Comparison of ENCODE assay signal across 10 mouse cellular contexts in genomic region chr10:39543258-39543770, GRCm38 (mm10).
DNase-seq lines count a peak whose midpoint lies in the region; ATAC-seq and TF ChIP-seq lines count a peak whose summit lies in the region.
"Had no signal": no experiment of that assay in that cellular context is flagged by ENCODE, and none has a peak within 500 bp of the region (broad histone marks: within the 10 kb centered on the region; RNA-seq: fewer than 3 reads in every experiment).

No protein-coding gene starts in this region.

- H3K27me3 ChIP-seq in lung, embryonic 14.5 days (ENCODE audit: insufficient read depth, low read length): no peaks in the 10 kb centered on the region
- no peaks in the 10 kb centered on the region for H3K27me3 ChIP-seq in hindbrain, postnatal 0 days (ENCODE audit: insufficient read depth, low read length)
- H3K27me3 ChIP-seq in stomach, embryonic 14.5 days (ENCODE audit: control insufficient read depth, insufficient read depth, low read length): no peaks in the 10 kb centered on the region
- H3K27me3 ChIP-seq: neural tube, embryonic 12.5 days had no signal

- intact Hi-C loops in heart, postnatal 14 days (cut with DNase I): no loop called here

- WGBS in lung, embryonic 14.5 days: 77% methylated on average over 5 of the region's 5 CpGs
- WGBS in hindbrain, postnatal 0 days: 64% methylated on average over 5 of the region's 5 CpGs
- WGBS in stomach, embryonic 14.5 days: 84% methylated on average over 5 of the region's 5 CpGs

- peaks cover 26% of the 10 kb centered on the region for H3K4me1 ChIP-seq in lung, embryonic 14.5 days (ENCODE audit: insufficient read depth)
- peaks cover 37% of the 10 kb centered on the region for H3K4me1 ChIP-seq in hindbrain, postnatal 0 days (ENCODE audit: insufficient read depth, low read length)
- H3K4me1 ChIP-seq in stomach, embryonic 14.5 days (ENCODE audit: control insufficient read depth, insufficient read depth, low read length): peaks cover 31% of the 10 kb centered on the region

- no peaks in the 10 kb centered on the region for H3K9me3 ChIP-seq in lung, embryonic 14.5 days (ENCODE audit: low read depth, low read length)
- no peaks in the 10 kb centered on the region for H3K9me3 ChIP-seq in hindbrain, postnatal 0 days (ENCODE audit: low read length)
- H3K9me3 ChIP-seq in stomach, embryonic 14.5 days (ENCODE audit: control insufficient read depth, low read depth, low read length): no peaks in the 10 kb centered on the region
- H3K9me3 ChIP-seq: neural tube, embryonic 12.5 days had no signal

- peak overlapping the region; percentile 87 for H3K27ac ChIP-seq in lung, embryonic 14.5 days (ENCODE audit: low read depth)
- H3K27ac ChIP-seq in hindbrain, postnatal 0 days: peak overlapping the region; percentile 15
- peak overlapping the region; percentile 87; the same call in 1 of the 2 replicates for H3K27ac ChIP-seq in stomach, embryonic 14.5 days (ENCODE audit: low read length)

- no peak for ATAC-seq in lung, embryonic 14.5 days (ENCODE audit: insufficient read depth)
- no peak for ATAC-seq in hindbrain, postnatal 0 days
- ATAC-seq in stomach, embryonic 14.5 days (ENCODE audit: insufficient number of reproducible peaks, insufficient read depth, low FRiP score, low read depth): no peak

- peak; percentile 90 for DNase-seq in heart, adult 11 months
- DNase-seq in heart, postnatal 14 days: no peak
- no peak for DNase-seq in lung, embryonic 14.5 days
- DNase-seq in lung, adult 18-20 months: no peak
- DNase-seq in hindbrain, postnatal 0 days (ENCODE audit: low spot score): no peak
- no peak for DNase-seq in embryo, embryonic 10 days (ENCODE audit: low spot score)
- DNase-seq in layer of hippocampus, adult 8-10 months (ENCODE audit: low spot score in 2 of 2): no peak
- DNase-seq: kidney, adult 18-20 months had no signal

- no peak overlapping the region for H3K4me3 ChIP-seq in lung, embryonic 14.5 days (ENCODE audit: low read depth, low read length)
- H3K4me3 ChIP-seq in hindbrain, postnatal 0 days (ENCODE audit: low read length): no peak overlapping the region
- no peak overlapping the region for H3K4me3 ChIP-seq in stomach, embryonic 14.5 days (ENCODE audit: low read depth, low read length)
- H3K4me3 ChIP-seq: neural tube, embryonic 12.5 days had no signal

- H3K9ac ChIP-seq in lung, embryonic 14.5 days: no peak overlapping the region
- no peak overlapping the region for H3K9ac ChIP-seq in hindbrain, postnatal 0 days (replicated peaks; ENCODE audit: low read length)
- no peak overlapping the region for H3K9ac ChIP-seq in stomach, embryonic 14.5 days (replicated peaks; ENCODE audit: low read depth, low read length)

- peaks cover 3% of the 10 kb centered on the region; the same call in 1 of the 2 replicates for H3K36me3 ChIP-seq in lung, embryonic 14.5 days (ENCODE audit: insufficient read depth)
- 0 out of 2 replicates have a peak, but pooled peaks cover 4% of the 10 kb centered on the region for H3K36me3 ChIP-seq in hindbrain, postnatal 0 days (ENCODE audit: insufficient read depth, low read length)
- H3K36me3 ChIP-seq in stomach, embryonic 14.5 days (ENCODE audit: control insufficient read depth, insufficient read depth, low read length): no peaks in the 10 kb centered on the region; the same call in 1 of the 2 replicates

- TF ChIP-seq CTCF in lung, embryonic 14.5 days (IDR thresholded peaks at IDR 0.05; ENCODE audit: low read depth): no peak
- no peak for TF ChIP-seq CTCF in hindbrain, postnatal 0 days (IDR thresholded peaks at IDR 0.05; ENCODE audit: low read depth)

- no peak overlapping the region for H3K4me2 ChIP-seq in lung, embryonic 14.5 days
- no peak overlapping the region for H3K4me2 ChIP-seq in hindbrain, postnatal 0 days (ENCODE audit: low read depth, low read length)
- no peak overlapping the region for H3K4me2 ChIP-seq in stomach, embryonic 14.5 days (replicated peaks; ENCODE audit: low read depth, low read length)
- H3K4me2 ChIP-seq: neural tube, embryonic 12.5 days had no signal

Comparison
In these comparisons a context has a peak if more than half of its experiments do, and no peak if none do; other contexts are left out.
1. H3K27ac ChIP-seq: peak in every context shown above with its lines; median percentile 87 in lung, embryonic 14.5 days; 87 in stomach, embryonic 14.5 days; 15 in hindbrain, postnatal 0 days.